Mouse (Mus musculus): Measurements from ENCODE around the gene Hoxa10. TPM values are rescaled to one million over a fixed set of nuclear protein-coding genes. Genes with fewer than 3 reads are reported as not detected.
A peak's percentile ranks its signal among the peaks of the same experiment; 100 is the strongest.

Hoxa10 gene
- polyA plus RNA-seq, 1 experiment from 2014 or later, result not detected

- H3K9ac ChIP-seq (replicated peaks; ENCODE audit: low read depth, low read length), result no peak overlapping the region
- H3K9me3 ChIP-seq (ENCODE audit: control insufficient read depth, low read depth, low read length), result no peaks in the 10 kb centered on the region
- 0 out of 2 replicates have a peak, but pooled peaks cover 5% of the 10 kb centered on the region for H3K4me1 ChIP-seq (ENCODE audit: control insufficient read depth, insufficient read depth, low read length)
- peak overlapping the region; percentile 20 for H3K4me3 ChIP-seq (ENCODE audit: low read depth, low read length)
- ATAC-seq (ENCODE audit: insufficient number of reproducible peaks, insufficient read depth, low FRiP score, low read depth), result no peak
- peak overlapping the region; percentile 64 for H3K4me2 ChIP-seq (replicated peaks; ENCODE audit: low read depth, low read length)
- no peaks in the 10 kb centered on the region for H3K36me3 ChIP-seq (ENCODE audit: control insufficient read depth, insufficient read depth, low read length)
- under 1% methylated on average over 39 of the region's 39 CpGs for WGBS
- H3K27ac ChIP-seq (ENCODE audit: low read length), result no peak overlapping the region
- H3K27me3 ChIP-seq (ENCODE audit: control insufficient read depth, insufficient read depth, low read length), result peaks cover 57% of the 10 kb centered on the region
Observed at GRCm38 (mm10) chr6:52259811-52260261, 19.2 kb upstream of the Hoxa10 start.

GRCm38 (mm10) chr6:52259081-52259790, 18.6 kb upstream of the Hoxa10 start:
- ATAC-seq (ENCODE audit: insufficient number of reproducible peaks, insufficient read depth, low FRiP score, low read depth), result no peak
- H3K4me3 ChIP-seq (ENCODE audit: low read depth, low read length), result peak overlapping the region; percentile 20; the same call in 1 of the 2 replicates
- no peaks in the 10 kb centered on the region for H3K9me3 ChIP-seq (ENCODE audit: control insufficient read depth, low read depth, low read length)
- peaks cover 52% of the 10 kb centered on the region for H3K27me3 ChIP-seq (ENCODE audit: control insufficient read depth, insufficient read depth, low read length)
- H3K9ac ChIP-seq (replicated peaks; ENCODE audit: low read depth, low read length), result no peak overlapping the region
- H3K27ac ChIP-seq (ENCODE audit: low read length), result no peak overlapping the region
- H3K4me2 ChIP-seq (replicated peaks; ENCODE audit: low read depth, low read length), result no peak overlapping the region
- WGBS, result 2% methylated on average over 24 of the region's 25 CpGs
- H3K4me1 ChIP-seq (ENCODE audit: control insufficient read depth, insufficient read depth, low read length), result 0 out of 2 replicates have a peak, but pooled peaks cover 5% of the 10 kb centered on the region
- H3K36me3 ChIP-seq (ENCODE audit: control insufficient read depth, insufficient read depth, low read length), result no peaks in the 10 kb centered on the region

- H3K4me2 ChIP-seq (replicated peaks; ENCODE audit: low read depth, low read length), result no peak overlapping the region
- no peak overlapping the region for H3K4me3 ChIP-seq (ENCODE audit: low read depth, low read length)
- no peak overlapping the region for H3K9ac ChIP-seq (replicated peaks; ENCODE audit: low read depth, low read length)
- 0 out of 2 replicates have a peak, but pooled peaks cover 5% of the 10 kb centered on the region for H3K4me1 ChIP-seq (ENCODE audit: control insufficient read depth, insufficient read depth, low read length)
- WGBS, result 0% methylated on average over 6 of the region's 6 CpGs
- no peak for ATAC-seq (ENCODE audit: insufficient number of reproducible peaks, insufficient read depth, low FRiP score, low read depth)
- peaks cover 46% of the 10 kb centered on the region for H3K27me3 ChIP-seq (ENCODE audit: control insufficient read depth, insufficient read depth, low read length)
- no peaks in the 10 kb centered on the region for H3K9me3 ChIP-seq (ENCODE audit: control insufficient read depth, low read depth, low read length)
- no peaks in the 10 kb centered on the region for H3K36me3 ChIP-seq (ENCODE audit: control insufficient read depth, insufficient read depth, low read length)
- no peak overlapping the region for H3K27ac ChIP-seq (ENCODE audit: low read length)
Observed at GRCm38 (mm10) chr6:52256956-52257355, 16.3 kb upstream of the Hoxa10 start.

- H3K4me3 ChIP-seq (ENCODE audit: low read depth, low read length), result no peak overlapping the region
- no peak overlapping the region for H3K27ac ChIP-seq (ENCODE audit: low read length)
- H3K4me1 ChIP-seq (ENCODE audit: control insufficient read depth, insufficient read depth, low read length), result no peaks in the 10 kb centered on the region
- H3K9me3 ChIP-seq (ENCODE audit: control insufficient read depth, low read depth, low read length), result no peaks in the 10 kb centered on the region
- no peak for ATAC-seq (ENCODE audit: insufficient number of reproducible peaks, insufficient read depth, low FRiP score, low read depth)
- 1% methylated on average over 59 of the region's 59 CpGs for WGBS
- H3K9ac ChIP-seq (replicated peaks; ENCODE audit: low read depth, low read length), result no peak overlapping the region
- H3K36me3 ChIP-seq (ENCODE audit: control insufficient read depth, insufficient read depth, low read length), result no peaks in the 10 kb centered on the region
- peaks cover 57% of the 10 kb centered on the region for H3K27me3 ChIP-seq (ENCODE audit: control insufficient read depth, insufficient read depth, low read length)
- no peak overlapping the region for H3K4me2 ChIP-seq (replicated peaks; ENCODE audit: low read depth, low read length)
Observed at GRCm38 (mm10) chr6:52253511-52254500, 13.2 kb upstream of the Hoxa10 start.

- Histone ChIP-seq H3K4me1 (ENCODE audit: control insufficient read depth, insufficient read depth, low read length) (no peaks in the 10 kb centered on the region), H3K9me3 (ENCODE audit: control insufficient read depth, low read depth, low read length) (no peaks in the 10 kb centered on the region), H3K27ac (ENCODE audit: low read length) (no peak overlapping the region), H3K36me3 (ENCODE audit: control insufficient read depth, insufficient read depth, low read length) (no peaks in the 10 kb centered on the region), H3K27me3 (ENCODE audit: control insufficient read depth, insufficient read depth, low read length) (peaks cover 60% of the 10 kb centered on the region), H3K9ac (replicated peaks; ENCODE audit: low read depth, low read length) (no peak overlapping the region), H3K4me3 (ENCODE audit: low read depth, low read length) (no peak overlapping the region), H3K4me2 (replicated peaks; ENCODE audit: low read depth, low read length) (no peak overlapping the region)
- no peak for ATAC-seq (ENCODE audit: insufficient number of reproducible peaks, insufficient read depth, low FRiP score, low read depth)
- whole genome bisulfite sequencing, result 1% methylated on average over 35 of the region's 35 CpGs
Observed at GRCm38 (mm10) chr6:52252775-52253376, 12.2 kb upstream of the Hoxa10 start.

- Histone ChIP-seq H3K4me3 (ENCODE audit: low read depth, low read length) (no peak overlapping the region), H3K4me2 (replicated peaks; ENCODE audit: low read depth, low read length) (no peak overlapping the region)
- 3% methylated on average over 24 of the region's 24 CpGs for WGBS
Observed at GRCm38 (mm10) chr6:52252016-52252774, 11.5 kb upstream of the Hoxa10 start.

GRCm38 (mm10) chr6:52251177-52251879, 10.7 kb upstream of the Hoxa10 start:
- WGBS, result 13% methylated on average over 7 of the region's 7 CpGs
- peaks cover 65% of the 10 kb centered on the region for H3K27me3 ChIP-seq (ENCODE audit: control insufficient read depth, insufficient read depth, low read length)
- ATAC-seq (ENCODE audit: insufficient number of reproducible peaks, insufficient read depth, low FRiP score, low read depth), result no peak

More at GRCm38 (mm10) chr6:52252016-52252774, 11.5 kb upstream of the Hoxa10 start:
- Histone ChIP-seq H3K9me3 (ENCODE audit: control insufficient read depth, low read depth, low read length) (no peaks in the 10 kb centered on the region), H3K4me1 (ENCODE audit: control insufficient read depth, insufficient read depth, low read length) (no peaks in the 10 kb centered on the region), H3K27me3 (ENCODE audit: control insufficient read depth, insufficient read depth, low read length) (peaks cover 62% of the 10 kb centered on the region), H3K36me3 (ENCODE audit: control insufficient read depth, insufficient read depth, low read length) (no peaks in the 10 kb centered on the region), H3K27ac (ENCODE audit: low read length) (no peak overlapping the region), H3K9ac (replicated peaks; ENCODE audit: low read depth, low read length) (no peak overlapping the region)
- no peak for ATAC-seq (ENCODE audit: insufficient number of reproducible peaks, insufficient read depth, low FRiP score, low read depth)

More at GRCm38 (mm10) chr6:52251177-52251879, 10.7 kb upstream of the Hoxa10 start:
- H3K4me1 ChIP-seq (ENCODE audit: control insufficient read depth, insufficient read depth, low read length), result no peaks in the 10 kb centered on the region
- H3K4me3 ChIP-seq (ENCODE audit: low read depth, low read length), result no peak overlapping the region
- H3K9ac ChIP-seq (replicated peaks; ENCODE audit: low read depth, low read length), result no peak overlapping the region
- no peaks in the 10 kb centered on the region for H3K36me3 ChIP-seq (ENCODE audit: control insufficient read depth, insufficient read depth, low read length)
- no peaks in the 10 kb centered on the region for H3K9me3 ChIP-seq (ENCODE audit: control insufficient read depth, low read depth, low read length)
- no peak overlapping the region for H3K27ac ChIP-seq (ENCODE audit: low read length)
- H3K4me2 ChIP-seq (replicated peaks; ENCODE audit: low read depth, low read length), result no peak overlapping the region

Measured in stomach, embryonic 14.5 days (tissue).